Mouse (Mus musculus): ENCODE data around the gene Afmid. TPM values are rescaled to one million over a fixed set of nuclear protein-coding genes. Genes with fewer than 3 reads are reported as not detected.

Gene Afmid
- total and polyA plus RNA-seq, 3 experiments, result 2.5 to 11.8 (median 3.2) TPM

DNA sequence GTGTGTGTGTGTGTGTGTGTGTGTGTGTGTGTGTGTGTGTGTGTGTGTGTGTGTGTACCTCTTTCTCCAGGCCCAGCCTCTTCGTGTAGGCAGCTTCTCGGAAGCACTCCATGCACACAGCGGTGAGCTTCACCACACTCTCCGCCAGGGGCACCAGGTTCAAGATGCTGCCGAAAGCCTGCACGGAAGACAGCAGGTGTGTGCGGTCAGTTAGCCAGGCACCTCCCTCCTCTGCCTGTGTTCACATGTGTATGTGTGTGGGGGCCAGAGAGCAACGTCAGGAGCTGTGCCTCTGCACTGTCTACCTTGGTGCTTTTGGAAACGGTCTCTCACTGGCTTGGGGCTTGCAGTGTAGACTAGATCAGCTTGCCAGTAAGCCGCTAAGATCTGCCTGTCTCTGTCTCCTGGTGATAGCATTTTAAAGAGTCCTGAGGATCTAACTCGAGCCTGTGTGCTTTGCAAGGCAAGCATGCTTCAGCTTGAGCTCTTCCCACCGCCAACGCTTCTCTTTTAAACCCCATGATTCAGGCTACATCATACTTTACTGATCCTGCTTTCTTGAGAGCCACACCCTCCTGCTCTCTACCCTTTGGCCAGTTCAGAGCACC lies 9.2 kb upstream of the Afmid start:
- no peaks in the 10 kb centered on the region for H3K36me3 ChIP-seq (ENCODE audit: control insufficient read depth, insufficient read depth, low read length)

DNA sequence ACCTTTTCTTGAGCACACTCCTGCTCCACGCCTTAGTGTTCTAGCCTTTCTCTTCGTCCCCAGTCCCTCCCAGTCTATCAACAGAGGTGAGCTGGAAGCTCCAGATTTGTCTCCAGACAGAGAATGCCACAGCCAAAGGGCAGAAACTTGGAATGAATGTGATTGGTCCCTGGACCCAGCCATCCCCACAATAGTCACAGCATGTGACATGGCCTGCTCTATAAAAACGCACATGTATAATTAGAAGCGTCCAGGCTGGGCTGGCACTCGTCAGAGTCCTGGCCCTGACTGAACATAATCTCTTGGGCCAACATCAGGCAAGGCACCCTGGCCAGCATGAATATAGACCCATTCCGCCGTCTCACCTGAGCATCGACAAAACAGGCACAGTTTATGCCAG lies 6.6 kb upstream of the Afmid start:
- no peaks in the 10 kb centered on the region for H3K27me3 ChIP-seq (ENCODE audit: control insufficient read depth, insufficient read depth, low read length)
- TF ChIP-seq CTCF (IDR thresholded peaks at IDR 0.05) (no peak), EP300 (IDR thresholded peaks at IDR 0.05; ENCODE audit: insufficient read depth, low read depth, low read length) (peak; percentile 94), POLR2A (IDR thresholded peaks at IDR 0.05; ENCODE audit: insufficient read depth, low read depth, low read length) (peak; percentile 89)
- 0 out of 2 replicates have a peak overlapping the region, but pooled peaks have one; percentile 15 for H3K9ac ChIP-seq (ENCODE audit: low read depth, low read length)
- H3K4me3 ChIP-seq, result no peak overlapping the region
- intact Hi-C loops (cut with DNase I), result no loop called here
- peaks cover 14% of the 10 kb centered on the region for H3K4me1 ChIP-seq (ENCODE audit: control insufficient read depth, insufficient read depth, low read length)
- peak overlapping the region; percentile 85 for H3K27ac ChIP-seq
- WGBS, result 46% methylated on average over 8 of the region's 8 CpGs
- peaks cover 2% of the 10 kb centered on the region; the same call in 1 of the 2 replicates for H3K36me3 ChIP-seq (ENCODE audit: control insufficient read depth, insufficient read depth, low read length)
- H3K79me2 ChIP-seq (replicated peaks; ENCODE audit: control insufficient read depth, insufficient read depth, low read length), result no peaks in the 10 kb centered on the region
- DNase-seq, result peak; percentile 55 to 80

More for the DNA sequence above, 9.2 kb upstream of the Afmid start:
- H3K79me2 ChIP-seq (replicated peaks; ENCODE audit: control insufficient read depth, insufficient read depth, low read length), result peaks cover 1% of the 10 kb centered on the region
- H3K9ac ChIP-seq (ENCODE audit: low read depth, low read length), result no peak overlapping the region
- H3K4me1 ChIP-seq (ENCODE audit: control insufficient read depth, insufficient read depth, low read length), result peaks cover 6% of the 10 kb centered on the region
- no peak for DNase-seq
- H3K4me3 ChIP-seq, result no peak overlapping the region
- 74% methylated on average over 13 of the region's 13 CpGs for WGBS
- intact Hi-C loops (cut with DNase I), result no loop called here
- H3K27me3 ChIP-seq (ENCODE audit: control insufficient read depth, insufficient read depth, low read length), result no peaks in the 10 kb centered on the region
- no peak for TF ChIP-seq EP300 (IDR thresholded peaks at IDR 0.05; ENCODE audit: insufficient read depth, low read depth, low read length)
- TF ChIP-seq POLR2A (IDR thresholded peaks at IDR 0.05; ENCODE audit: insufficient read depth, low read depth, low read length), result no peak
- TF ChIP-seq CTCF (IDR thresholded peaks at IDR 0.05), result no peak
- H3K27ac ChIP-seq, result no peak overlapping the region

DNA sequence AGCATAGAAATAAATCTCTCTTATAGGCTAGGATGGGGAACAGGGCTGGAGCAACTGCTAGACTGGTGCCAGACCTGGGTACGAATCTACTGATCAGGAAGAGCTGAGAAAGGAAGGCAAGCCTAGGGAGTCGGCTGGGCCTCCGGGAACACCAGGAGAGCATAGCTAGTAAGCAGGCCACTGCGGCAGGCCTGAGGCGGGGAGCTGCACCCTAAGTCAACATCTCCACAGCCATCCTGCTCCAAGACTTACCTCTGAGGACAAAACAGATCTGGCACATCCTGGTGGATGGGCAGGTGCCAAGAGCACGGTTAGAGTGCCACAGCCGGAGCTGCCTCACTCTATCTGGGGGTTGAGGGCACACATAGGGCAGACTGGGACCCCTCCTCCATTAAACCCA lies 5.6 kb upstream of the Afmid start:
- H3K4me3 ChIP-seq, result no peak overlapping the region
- no peak overlapping the region for H3K9ac ChIP-seq (ENCODE audit: low read depth, low read length)
- WGBS, result 74% methylated on average over 7 of the region's 7 CpGs
- intact Hi-C loops (cut with DNase I), result loop anchor here (10.0 kb wide), 1 partner anchor 585 kb away; no protein-coding TSS in a partner anchor
- no peak for DNase-seq
- peaks cover 21% of the 10 kb centered on the region for H3K4me1 ChIP-seq (ENCODE audit: control insufficient read depth, insufficient read depth, low read length)
- no peaks in the 10 kb centered on the region for H3K79me2 ChIP-seq (replicated peaks; ENCODE audit: control insufficient read depth, insufficient read depth, low read length)
- TF ChIP-seq EP300 (IDR thresholded peaks at IDR 0.05; ENCODE audit: insufficient read depth, low read depth, low read length), result no peak
- no peak for TF ChIP-seq CTCF (IDR thresholded peaks at IDR 0.05)
- TF ChIP-seq POLR2A (IDR thresholded peaks at IDR 0.05; ENCODE audit: insufficient read depth, low read depth, low read length), result no peak
- H3K36me3 ChIP-seq (ENCODE audit: control insufficient read depth, insufficient read depth, low read length), result peaks cover 2% of the 10 kb centered on the region; the same call in 1 of the 2 replicates
- peak overlapping the region; percentile 81; the same call in 1 of the 2 replicates for H3K27ac ChIP-seq
- no peaks in the 10 kb centered on the region for H3K27me3 ChIP-seq (ENCODE audit: control insufficient read depth, insufficient read depth, low read length)

DNA sequence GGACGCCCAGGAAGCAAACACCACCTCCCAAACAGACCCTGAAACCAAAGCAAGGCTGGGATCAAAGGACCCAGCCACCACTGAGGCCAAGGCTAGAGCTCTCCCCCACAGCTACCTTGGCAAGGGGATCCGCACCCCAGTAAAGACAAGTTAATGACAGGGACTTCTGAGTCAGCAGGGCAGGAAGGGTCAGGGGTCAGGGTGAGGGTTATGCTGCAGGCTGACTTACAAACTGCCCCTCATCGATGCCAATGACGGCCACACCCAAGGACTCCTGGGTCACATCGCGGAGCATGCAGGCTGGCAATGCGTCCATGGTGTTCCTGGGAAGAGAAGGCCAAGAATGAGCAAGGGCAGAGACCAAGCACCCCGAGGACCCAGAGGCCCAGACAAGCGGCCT lies 3.9 kb upstream of the Afmid start:
- Histone ChIP-seq H3K79me2 (replicated peaks; ENCODE audit: control insufficient read depth, insufficient read depth, low read length) (no peaks in the 10 kb centered on the region), H3K4me3 (no peak overlapping the region), H3K27me3 (ENCODE audit: control insufficient read depth, insufficient read depth, low read length) (no peaks in the 10 kb centered on the region), H3K9ac (ENCODE audit: low read depth, low read length) (no peak overlapping the region), H3K36me3 (ENCODE audit: control insufficient read depth, insufficient read depth, low read length) (peaks cover 2% of the 10 kb centered on the region; the same call in 1 of the 2 replicates), H3K4me1 (ENCODE audit: control insufficient read depth, insufficient read depth, low read length) (peaks cover 21% of the 10 kb centered on the region), H3K27ac (peak overlapping the region; percentile 67)
- intact Hi-C loops (cut with DNase I), result loop anchor here (10.0 kb wide), 1 partner anchor 587 kb away; no protein-coding TSS in a partner anchor
- DNase-seq, result peak in 1 of 2 experiments; percentile 19
- no peak for TF ChIP-seq POLR2A (IDR thresholded peaks at IDR 0.05; ENCODE audit: insufficient read depth, low read depth, low read length)
- TF ChIP-seq EP300 (IDR thresholded peaks at IDR 0.05; ENCODE audit: insufficient read depth, low read depth, low read length), result no peak
- no peak for TF ChIP-seq CTCF (IDR thresholded peaks at IDR 0.05)
- 73% methylated on average over 9 of the region's 9 CpGs for WGBS

DNA sequence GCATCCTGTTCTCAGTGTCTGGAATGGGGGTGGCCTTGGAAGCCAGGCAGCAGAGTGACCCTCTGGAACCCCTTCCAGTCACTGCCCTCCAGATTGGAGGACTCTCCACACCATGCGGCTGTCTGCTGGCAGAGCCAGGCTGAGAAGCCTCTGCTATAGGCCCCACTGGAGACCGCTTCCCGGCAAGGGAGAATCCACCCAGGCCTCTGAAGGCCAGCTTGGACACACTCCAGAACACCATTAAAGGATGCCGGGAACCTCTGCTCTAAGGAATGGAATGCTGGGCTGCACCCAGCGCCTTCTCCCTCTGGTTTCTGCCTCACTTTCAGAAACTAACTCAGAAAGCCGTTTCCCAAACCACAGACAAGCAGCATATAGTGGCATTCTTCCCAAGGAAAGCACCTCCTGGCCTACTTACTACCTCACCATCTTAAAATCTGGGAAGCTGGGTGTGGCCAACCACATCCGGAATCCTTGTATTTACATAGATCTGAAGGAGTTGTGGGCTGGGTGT lies 2.9 kb upstream of the Afmid start:
- peak overlapping the region; percentile 67 for H3K27ac ChIP-seq
- H3K4me1 ChIP-seq (ENCODE audit: control insufficient read depth, insufficient read depth, low read length), result peaks cover 23% of the 10 kb centered on the region
- no peak overlapping the region for H3K9ac ChIP-seq (ENCODE audit: low read depth, low read length)
- H3K36me3 ChIP-seq (ENCODE audit: control insufficient read depth, insufficient read depth, low read length), result peaks cover 2% of the 10 kb centered on the region; the same call in 1 of the 2 replicates
- DNase-seq, result peak; percentile 51 to 52
- no peaks in the 10 kb centered on the region for H3K79me2 ChIP-seq (replicated peaks; ENCODE audit: control insufficient read depth, insufficient read depth, low read length)
- WGBS, result 14% methylated on average over 7 of the region's 7 CpGs
- intact Hi-C loops (cut with DNase I), result loop anchor here (1.0 to 10.0 kb wide), 2 partner anchors 12 to 588 kb away; no protein-coding TSS in a partner anchor
- no peaks in the 10 kb centered on the region for H3K27me3 ChIP-seq (ENCODE audit: control insufficient read depth, insufficient read depth, low read length)
- TF ChIP-seq CTCF (IDR thresholded peaks at IDR 0.05) (no peak), POLR2A (IDR thresholded peaks at IDR 0.05; ENCODE audit: insufficient read depth, low read depth, low read length) (no peak), EP300 (IDR thresholded peaks at IDR 0.05; ENCODE audit: insufficient read depth, low read depth, low read length) (no peak)
- H3K4me3 ChIP-seq, result no peak overlapping the region

DNA sequence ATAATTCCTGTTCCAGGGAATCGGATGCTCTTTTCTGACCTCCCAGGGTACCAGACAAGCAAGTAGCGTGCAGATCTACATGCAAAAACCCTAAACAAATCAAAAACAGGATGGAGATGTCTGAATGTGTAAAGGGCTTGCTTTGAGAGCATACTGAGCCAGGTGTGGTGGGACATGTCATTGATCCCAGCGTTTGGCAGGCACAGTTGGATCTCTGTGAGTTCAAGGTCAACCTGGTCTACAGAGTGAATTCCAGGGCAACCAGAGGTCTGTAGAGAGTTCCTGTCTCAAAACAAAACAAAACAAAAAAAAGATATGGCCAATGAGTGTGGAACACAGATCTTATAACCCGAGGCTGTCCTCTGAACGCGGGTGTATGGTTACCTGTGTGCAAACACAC lies 2.3 kb upstream of the Afmid start:
- DNase-seq, result peak in 1 of 2 experiments; percentile 19
- intact Hi-C loops (cut with DNase I), result loop anchor here (1.0 to 10.0 kb wide), 2 partner anchors 13 to 589 kb away; no protein-coding TSS in a partner anchor
- Histone ChIP-seq H3K4me1 (ENCODE audit: control insufficient read depth, insufficient read depth, low read length) (peaks cover 29% of the 10 kb centered on the region), H3K27me3 (ENCODE audit: control insufficient read depth, insufficient read depth, low read length) (no peaks in the 10 kb centered on the region), H3K27ac (peak overlapping the region; percentile 67), H3K79me2 (replicated peaks; ENCODE audit: control insufficient read depth, insufficient read depth, low read length) (no peaks in the 10 kb centered on the region), H3K36me3 (ENCODE audit: control insufficient read depth, insufficient read depth, low read length) (peaks cover 2% of the 10 kb centered on the region; the same call in 1 of the 2 replicates), H3K9ac (ENCODE audit: low read depth, low read length) (no peak overlapping the region), H3K4me3 (no peak overlapping the region)
- TF ChIP-seq CTCF (IDR thresholded peaks at IDR 0.05) (no peak), EP300 (IDR thresholded peaks at IDR 0.05; ENCODE audit: insufficient read depth, low read depth, low read length) (no peak), POLR2A (IDR thresholded peaks at IDR 0.05; ENCODE audit: insufficient read depth, low read depth, low read length) (no peak)
- 75% methylated on average over 6 of the region's 6 CpGs for whole genome bisulfite sequencing

All from heart, adult 2 months (tissue).